Mouse (Mus musculus): ENCODE measurements around the gene Nupl1. TPM values are rescaled to one million over a fixed set of nuclear protein-coding genes. Genes with fewer than 3 reads are reported as not detected.

The Nupl1 gene
- polyA plus RNA-seq, 1 experiment, result 0.13 TPM

- H3K27ac ChIP-seq (ENCODE audit: insufficient read depth, low read length), result peak overlapping the region; percentile 64
- H3K4me3 ChIP-seq (ENCODE audit: insufficient read depth, low read length), result peak overlapping the region; percentile 57
- TF ChIP-seq CTCF (IDR thresholded peaks at IDR 0.05; ENCODE audit: extremely low read depth, insufficient read depth, low read length), result no peak
- no peak for TF ChIP-seq POLR2A (IDR thresholded peaks at IDR 0.05; ENCODE audit: extremely low read depth, insufficient read depth, low read length)
Observed at GRCm38 (mm10) chr14:60250879-60251278, 352 bp downstream of the Nupl1 start.

GRCm38 (mm10) chr14:60250366-60250765 lies 865 bp downstream of the Nupl1 start:
- TF ChIP-seq CTCF (IDR thresholded peaks at IDR 0.05; ENCODE audit: extremely low read depth, insufficient read depth, low read length), result no peak
- no peak for TF ChIP-seq POLR2A (IDR thresholded peaks at IDR 0.05; ENCODE audit: extremely low read depth, insufficient read depth, low read length)
- H3K4me1 ChIP-seq (ENCODE audit: control insufficient read depth, insufficient read depth, low read length), result no peaks in the 10 kb centered on the region; the same call in 1 of the 2 replicates
- H3K27ac ChIP-seq (ENCODE audit: insufficient read depth, low read length), result no peak overlapping the region
- peak overlapping the region; percentile 57 for H3K4me3 ChIP-seq (ENCODE audit: insufficient read depth, low read length)

More at GRCm38 (mm10) chr14:60250879-60251278, 352 bp downstream of the Nupl1 start:
- no peaks in the 10 kb centered on the region; the same call in 1 of the 2 replicates for H3K4me1 ChIP-seq (ENCODE audit: control insufficient read depth, insufficient read depth, low read length)

DNA sequence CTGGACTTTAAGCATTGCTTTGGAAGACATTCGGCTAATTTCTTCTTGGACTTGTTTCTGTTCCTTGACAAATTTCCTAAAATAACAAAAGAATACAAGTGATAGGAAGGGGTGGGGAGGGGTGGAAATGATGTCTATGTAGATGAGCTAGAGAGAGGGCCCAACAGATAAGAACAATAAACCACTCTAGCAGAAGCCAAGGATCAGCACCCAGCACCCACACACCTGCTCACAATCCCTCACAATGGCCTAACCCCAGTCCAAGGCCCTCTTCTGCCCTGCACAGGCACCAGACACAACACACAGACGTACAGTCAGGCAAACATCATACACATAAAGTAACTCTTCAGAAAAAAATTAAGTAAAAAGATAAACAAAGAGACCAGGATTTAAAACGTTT lies 12.7 kb downstream of the Nupl1 start:
- no peak for TF ChIP-seq POLR2A (IDR thresholded peaks at IDR 0.05; ENCODE audit: extremely low read depth, insufficient read depth, low read length)
- TF ChIP-seq CTCF (IDR thresholded peaks at IDR 0.05; ENCODE audit: extremely low read depth, insufficient read depth, low read length), result no peak
- H3K4me1 ChIP-seq (ENCODE audit: control insufficient read depth, insufficient read depth, low read length), result no peaks in the 10 kb centered on the region
- H3K27ac ChIP-seq (ENCODE audit: insufficient read depth, low read length), result no peak overlapping the region
- no peak overlapping the region for H3K4me3 ChIP-seq (ENCODE audit: insufficient read depth, low read length)

DNA sequence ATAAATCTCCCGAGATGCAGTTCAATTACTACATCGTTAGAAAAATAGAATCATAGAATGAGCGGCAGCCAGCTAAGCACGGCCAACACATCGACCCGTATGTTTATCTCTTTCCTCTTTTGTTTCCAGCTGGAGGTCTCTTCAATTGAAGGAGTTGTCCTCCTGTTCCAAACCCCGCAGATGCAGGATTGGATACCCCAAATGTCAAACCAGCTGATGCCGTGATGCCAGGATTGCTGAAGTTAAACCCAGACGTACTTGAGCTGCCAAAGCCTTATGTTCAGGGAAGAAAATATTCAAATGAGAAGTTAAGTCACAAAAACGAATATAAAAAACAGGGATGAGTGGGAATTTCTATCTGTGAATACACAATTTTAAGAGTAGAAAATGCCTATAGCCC lies 31.3 kb downstream of the Nupl1 start:
- Histone ChIP-seq H3K4me3 (ENCODE audit: insufficient read depth, low read length) (no peak overlapping the region), H3K4me1 (ENCODE audit: control insufficient read depth, insufficient read depth, low read length) (0 out of 2 replicates have a peak, but pooled peaks cover 1% of the 10 kb centered on the region), H3K27ac (ENCODE audit: insufficient read depth, low read length) (no peak overlapping the region)
- TF ChIP-seq CTCF (IDR thresholded peaks at IDR 0.05; ENCODE audit: extremely low read depth, insufficient read depth, low read length) (no peak), POLR2A (IDR thresholded peaks at IDR 0.05; ENCODE audit: extremely low read depth, insufficient read depth, low read length) (no peak)

- no peak overlapping the region for H3K4me3 ChIP-seq (ENCODE audit: insufficient read depth, low read length)
- no peak for TF ChIP-seq POLR2A (IDR thresholded peaks at IDR 0.05; ENCODE audit: extremely low read depth, insufficient read depth, low read length)
- TF ChIP-seq CTCF (IDR thresholded peaks at IDR 0.05; ENCODE audit: extremely low read depth, insufficient read depth, low read length), result no peak
Observed at GRCm38 (mm10) chr14:60217616-60218015, 33.6 kb downstream of the Nupl1 start.

DNA sequence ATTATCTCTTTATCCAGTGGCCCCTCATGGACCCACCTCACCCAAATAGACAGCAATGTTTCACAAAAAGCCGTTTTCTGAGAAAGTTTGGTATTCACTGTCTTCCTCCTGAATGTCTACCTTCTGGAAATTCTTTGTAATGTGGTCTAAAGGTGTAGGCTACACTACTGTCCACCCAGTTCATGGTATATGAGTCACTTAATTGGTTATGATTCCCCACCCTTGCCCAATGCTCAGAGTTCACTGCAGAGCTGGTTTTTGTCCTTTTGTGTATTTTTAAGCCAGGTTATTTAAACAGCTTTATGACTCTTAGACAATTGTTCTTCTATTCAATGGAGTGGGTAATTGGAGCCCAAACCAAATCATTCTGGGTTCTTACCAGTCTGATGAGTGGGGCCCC lies 35.1 kb downstream of the Nupl1 start:
- no peak overlapping the region for H3K27ac ChIP-seq (ENCODE audit: insufficient read depth, low read length)
- TF ChIP-seq POLR2A (IDR thresholded peaks at IDR 0.05; ENCODE audit: extremely low read depth, insufficient read depth, low read length) (no peak), CTCF (IDR thresholded peaks at IDR 0.05; ENCODE audit: extremely low read depth, insufficient read depth, low read length) (no peak)
- H3K4me1 ChIP-seq (ENCODE audit: control insufficient read depth, insufficient read depth, low read length), result no peaks in the 10 kb centered on the region
- H3K4me3 ChIP-seq (ENCODE audit: insufficient read depth, low read length), result no peak overlapping the region

More at GRCm38 (mm10) chr14:60217616-60218015, 33.6 kb downstream of the Nupl1 start:
- H3K27ac ChIP-seq (ENCODE audit: insufficient read depth, low read length), result no peak overlapping the region
- H3K4me1 ChIP-seq (ENCODE audit: control insufficient read depth, insufficient read depth, low read length), result no peaks in the 10 kb centered on the region

- no peak overlapping the region for H3K4me3 ChIP-seq (ENCODE audit: insufficient read depth, low read length)
- TF ChIP-seq POLR2A (IDR thresholded peaks at IDR 0.05; ENCODE audit: extremely low read depth, insufficient read depth, low read length) (no peak), CTCF (IDR thresholded peaks at IDR 0.05; ENCODE audit: extremely low read depth, insufficient read depth, low read length) (no peak)
- H3K4me1 ChIP-seq (ENCODE audit: control insufficient read depth, insufficient read depth, low read length), result no peaks in the 10 kb centered on the region
- H3K27ac ChIP-seq (ENCODE audit: insufficient read depth, low read length), result no peak overlapping the region
Observed at GRCm38 (mm10) chr14:60215000-60215399, 36.2 kb downstream of the Nupl1 start.

DNA sequence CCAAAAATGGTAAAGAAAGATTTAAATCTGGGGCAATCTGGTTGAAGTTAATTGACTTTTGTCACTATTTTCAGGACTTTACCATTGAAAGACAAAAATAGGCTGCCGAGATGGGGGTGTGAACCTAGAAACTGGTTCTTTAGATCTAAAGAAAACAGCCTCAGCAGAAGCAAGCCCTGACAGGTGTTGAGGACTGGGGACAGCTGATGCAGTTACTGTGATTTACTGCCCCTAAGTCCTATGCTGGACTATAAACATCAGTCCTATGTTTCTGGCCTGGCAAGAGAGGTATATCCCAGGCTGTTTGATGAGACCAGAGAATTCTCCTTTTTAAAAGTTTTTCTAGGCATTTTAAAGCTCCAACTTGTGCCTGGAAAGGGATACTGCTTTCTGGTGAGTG lies 37.2 kb downstream of the Nupl1 start:
- TF ChIP-seq CTCF (IDR thresholded peaks at IDR 0.05; ENCODE audit: extremely low read depth, insufficient read depth, low read length) (no peak), POLR2A (IDR thresholded peaks at IDR 0.05; ENCODE audit: extremely low read depth, insufficient read depth, low read length) (no peak)
- no peak overlapping the region for H3K27ac ChIP-seq (ENCODE audit: insufficient read depth, low read length)
- no peak overlapping the region for H3K4me3 ChIP-seq (ENCODE audit: insufficient read depth, low read length)
- H3K4me1 ChIP-seq (ENCODE audit: control insufficient read depth, insufficient read depth, low read length), result no peaks in the 10 kb centered on the region

DNA sequence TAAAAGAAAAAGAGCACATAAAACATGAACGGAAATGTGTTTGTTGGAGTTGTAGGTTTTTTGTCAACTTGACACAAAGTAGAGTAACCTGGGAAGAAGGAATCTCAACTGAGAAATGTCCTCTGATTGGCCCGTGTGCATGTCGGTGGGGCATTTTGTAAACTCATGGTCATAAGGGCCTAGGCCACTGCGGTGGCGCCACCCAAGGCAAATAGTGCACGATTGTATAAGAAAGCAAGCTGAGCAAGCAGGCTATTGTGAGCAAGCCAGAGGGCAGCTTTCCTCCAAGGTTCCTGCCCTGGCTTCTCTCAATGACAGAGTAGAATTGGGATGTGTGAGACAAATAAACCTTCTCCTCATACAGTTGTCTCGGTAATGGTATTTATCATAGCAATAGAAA lies 42.1 kb downstream of the Nupl1 start:
- no peak overlapping the region for H3K27ac ChIP-seq (ENCODE audit: insufficient read depth, low read length)
- H3K4me3 ChIP-seq (ENCODE audit: insufficient read depth, low read length), result no peak overlapping the region
- TF ChIP-seq POLR2A (IDR thresholded peaks at IDR 0.05; ENCODE audit: extremely low read depth, insufficient read depth, low read length) (no peak), CTCF (IDR thresholded peaks at IDR 0.05; ENCODE audit: extremely low read depth, insufficient read depth, low read length) (no peak)
- no peaks in the 10 kb centered on the region for H3K4me1 ChIP-seq (ENCODE audit: control insufficient read depth, insufficient read depth, low read length)

- TF ChIP-seq CTCF (IDR thresholded peaks at IDR 0.05; ENCODE audit: extremely low read depth, insufficient read depth, low read length) (no peak), POLR2A (IDR thresholded peaks at IDR 0.05; ENCODE audit: extremely low read depth, insufficient read depth, low read length) (no peak)
- no peak overlapping the region for H3K27ac ChIP-seq (ENCODE audit: insufficient read depth, low read length)
- no peak overlapping the region for H3K4me3 ChIP-seq (ENCODE audit: insufficient read depth, low read length)
- no peaks in the 10 kb centered on the region for H3K4me1 ChIP-seq (ENCODE audit: control insufficient read depth, insufficient read depth, low read length)
Observed at GRCm38 (mm10) chr14:60204993-60205392, 46.2 kb downstream of the Nupl1 start.

Data from cortical plate, adult 2 months (tissue).